ENCODE assay signal across 21 mouse cellular contexts in genomic region chr2:45904090-45904489, GRCm38 (mm10).
"Had no signal": no experiment of that assay in that cellular context is flagged by ENCODE, and none has a peak within 500 bp of the region (broad histone marks: within the 10 kb centered on the region; RNA-seq: fewer than 3 reads in every experiment).

No protein-coding gene starts in this region.

- H3K4me2 ChIP-seq: limb, embryonic 12.5 days; limb, embryonic 15.5 days; liver, embryonic 11.5 days; midbrain, embryonic 13.5 days; neural tube, embryonic 13.5 days; stomach, embryonic 15.5 days had no signal

- H3K9me3 ChIP-seq: limb, embryonic 15.5 days; midbrain, embryonic 10.5 days; midbrain, embryonic 13.5 days; neural tube, embryonic 13.5 days; stomach, embryonic 15.5 days had no signal

- ATAC-seq: hindbrain, postnatal 0 days; inflammation-experienced regulatory T-cells, adult 6 months; intestine, embryonic 16.5 days; liver, postnatal 0 days; midbrain, embryonic 13.5 days; midbrain, embryonic 16.5 days had no signal

- H3K9ac ChIP-seq: limb, embryonic 12.5 days; limb, embryonic 15.5 days; liver, embryonic 14.5 days; liver, postnatal 0 days; midbrain, embryonic 13.5 days; neural tube, embryonic 13.5 days; stomach, embryonic 15.5 days had no signal

- H3K4me3 ChIP-seq: limb, embryonic 12.5 days; limb, embryonic 15.5 days; megakaryocyte, embryonic 14.5 days; midbrain, embryonic 10.5 days; midbrain, embryonic 13.5 days; myocyte; neural tube, embryonic 13.5 days; stomach, embryonic 15.5 days had no signal

- H3K27me3 ChIP-seq: limb, embryonic 12.5 days; limb, embryonic 15.5 days; megakaryocyte, embryonic 14.5 days; midbrain, embryonic 13.5 days; neural tube, embryonic 13.5 days; stomach, embryonic 15.5 days had no signal

- H3K27ac ChIP-seq: hindbrain, postnatal 0 days; limb, embryonic 12.5 days; limb, embryonic 15.5 days; liver, embryonic 14.5 days; midbrain, embryonic 10.5 days; midbrain, embryonic 13.5 days; neural tube, embryonic 13.5 days; stomach, embryonic 15.5 days had no signal

- H3K36me3 ChIP-seq: limb, embryonic 12.5 days; limb, embryonic 15.5 days; midbrain, embryonic 10.5 days; midbrain, embryonic 13.5 days; neural tube, embryonic 13.5 days; stomach, embryonic 15.5 days had no signal

- H3K4me1 ChIP-seq: limb, embryonic 15.5 days; megakaryocyte, embryonic 14.5 days; midbrain, embryonic 10.5 days; midbrain, embryonic 13.5 days; neural tube, embryonic 13.5 days; stomach, embryonic 15.5 days had no signal

- DNase-seq: kidney, adult 18-20 months; left cerebral cortex, postnatal 4 days; liver, postnatal 0 days; retina, postnatal 1 day; right cerebral cortex, postnatal 25 days; spleen, adult 18-20 months; thymus, postnatal 25 days had no signal
